Mouse (Mus musculus): ENCODE measurements at regions not wholly inside any gene's neighbourhood (a gene's known extent, or its start where the extent isn't known, plus 50 kb on each side); places are given as distances from the start of the nearest gene placed in this dataset.
A peak's percentile ranks its signal among the peaks of the same experiment; 100 is the strongest.

DNA sequence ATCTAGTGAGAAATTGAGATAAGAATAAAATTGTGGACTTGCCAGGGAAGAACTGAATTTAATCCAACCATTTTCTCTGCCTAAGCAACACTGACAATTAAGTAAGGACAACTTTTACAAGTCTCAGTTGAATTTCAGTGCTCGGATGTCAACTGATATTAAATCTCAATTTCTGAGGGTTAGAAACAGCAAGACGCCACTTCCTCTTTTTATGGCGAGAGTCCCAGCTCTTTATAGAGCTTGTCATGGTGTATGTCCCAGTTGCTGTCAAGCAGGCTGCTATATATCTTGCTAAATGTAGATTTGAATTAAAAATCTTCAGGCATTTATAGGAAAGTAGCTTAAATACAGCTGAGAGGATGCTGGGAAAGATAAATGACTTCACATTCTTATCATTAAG is 697.8 kb upstream of the Got2 start:
- no peak overlapping the region for H3K27ac ChIP-seq
- H3K9me3 ChIP-seq (replicated peaks), result no peaks in the 10 kb centered on the region
- H3K27me3 ChIP-seq, result no peaks in the 10 kb centered on the region
- no peaks in the 10 kb centered on the region for H3K4me1 ChIP-seq
- H3K36me3 ChIP-seq (ENCODE audit: poor library complexity, severe bottlenecking), result no peaks in the 10 kb centered on the region
- H3K4me3 ChIP-seq, result no peak overlapping the region
- ATAC-seq, result no peak
- 86% methylated on average over 3 of the region's 3 CpGs for WGBS
- H3K4me2 ChIP-seq, result no peak overlapping the region
- H3K9ac ChIP-seq, result no peak overlapping the region

DNA sequence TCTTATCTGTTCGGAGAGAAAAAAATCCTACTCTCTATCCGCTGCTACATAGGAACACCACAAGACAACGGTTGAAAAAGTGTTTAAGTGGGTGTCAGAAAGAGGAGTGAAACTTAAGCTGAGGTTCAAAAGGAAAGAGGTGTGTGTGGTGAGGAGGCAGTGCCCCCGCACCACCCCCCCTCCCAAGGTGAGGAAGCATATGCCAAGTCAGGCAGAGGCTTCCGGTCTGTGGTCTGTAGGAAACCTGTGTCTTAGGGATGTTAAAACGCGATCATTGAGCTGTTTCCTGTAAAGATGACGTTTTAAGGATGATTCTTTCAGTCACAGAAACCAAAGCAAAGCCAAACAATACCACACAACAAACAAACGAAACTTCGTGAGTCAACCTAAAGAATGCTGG is 664.2 kb upstream of the Got2 start:
- H3K27ac ChIP-seq, result no peak overlapping the region
- H3K4me3 ChIP-seq, result no peak overlapping the region
- H3K36me3 ChIP-seq (ENCODE audit: poor library complexity, severe bottlenecking), result no peaks in the 10 kb centered on the region
- 88% methylated on average over 10 of the region's 10 CpGs for WGBS
- H3K4me2 ChIP-seq, result no peak overlapping the region
- H3K9ac ChIP-seq, result no peak overlapping the region
- no peak for ATAC-seq
- H3K27me3 ChIP-seq, result no peaks in the 10 kb centered on the region
- no peaks in the 10 kb centered on the region for H3K9me3 ChIP-seq (replicated peaks)
- H3K4me1 ChIP-seq, result no peaks in the 10 kb centered on the region

DNA sequence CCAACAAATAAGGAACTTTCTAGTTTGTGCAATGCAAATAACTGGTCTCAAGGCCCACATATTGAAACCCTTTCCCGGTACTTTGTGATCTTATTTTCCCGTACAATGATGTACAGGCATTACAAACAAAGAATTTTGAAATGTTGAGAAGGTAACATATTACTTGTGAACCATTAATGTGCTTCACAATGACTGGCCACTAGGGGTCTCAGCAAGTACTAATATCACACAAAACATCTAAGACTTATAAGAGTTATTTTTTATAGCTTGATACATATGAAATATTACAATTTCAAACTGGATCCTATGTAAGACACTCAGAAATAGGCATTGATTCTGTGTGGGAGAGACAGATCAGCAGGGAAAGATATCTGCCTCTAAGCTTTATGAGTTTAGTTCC is 662.1 kb upstream of the Got2 start:
- no peak overlapping the region for H3K4me2 ChIP-seq
- WGBS, result 87% methylated on average over 2 of the region's 2 CpGs
- H3K36me3 ChIP-seq (ENCODE audit: poor library complexity, severe bottlenecking), result no peaks in the 10 kb centered on the region
- no peaks in the 10 kb centered on the region for H3K27me3 ChIP-seq
- no peak overlapping the region for H3K9ac ChIP-seq
- no peak for ATAC-seq
- no peaks in the 10 kb centered on the region for H3K4me1 ChIP-seq
- no peak overlapping the region for H3K4me3 ChIP-seq
- H3K9me3 ChIP-seq (replicated peaks), result no peaks in the 10 kb centered on the region
- no peak overlapping the region for H3K27ac ChIP-seq

DNA sequence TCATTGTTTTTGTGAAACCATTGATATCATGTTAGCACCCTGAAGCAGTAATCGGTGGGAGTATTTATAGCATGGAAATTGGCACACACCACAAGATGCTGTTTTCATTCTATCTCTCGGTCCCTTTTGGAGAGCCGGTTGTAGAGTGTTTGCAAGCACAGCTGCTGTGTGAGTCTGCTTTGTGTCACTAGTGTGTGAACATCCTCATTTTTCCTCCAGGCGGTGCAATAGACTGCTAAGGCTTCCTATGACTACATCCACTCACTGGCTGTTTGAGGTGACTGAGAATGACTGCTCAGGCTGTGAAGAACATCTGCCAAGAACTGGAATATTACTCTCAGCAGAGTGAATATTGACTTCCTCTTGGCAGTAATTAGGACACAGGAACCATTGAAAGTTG is 660.3 kb upstream of the Got2 start:
- Histone ChIP-seq H3K36me3 (ENCODE audit: poor library complexity, severe bottlenecking) (no peaks in the 10 kb centered on the region), H3K9me3 (replicated peaks) (no peaks in the 10 kb centered on the region), H3K4me3 (no peak overlapping the region), H3K27ac (no peak overlapping the region), H3K4me2 (no peak overlapping the region), H3K27me3 (no peaks in the 10 kb centered on the region), H3K9ac (no peak overlapping the region), H3K4me1 (no peaks in the 10 kb centered on the region)
- no peak for ATAC-seq
- 79% methylated on average over 4 of the region's 4 CpGs for WGBS

DNA sequence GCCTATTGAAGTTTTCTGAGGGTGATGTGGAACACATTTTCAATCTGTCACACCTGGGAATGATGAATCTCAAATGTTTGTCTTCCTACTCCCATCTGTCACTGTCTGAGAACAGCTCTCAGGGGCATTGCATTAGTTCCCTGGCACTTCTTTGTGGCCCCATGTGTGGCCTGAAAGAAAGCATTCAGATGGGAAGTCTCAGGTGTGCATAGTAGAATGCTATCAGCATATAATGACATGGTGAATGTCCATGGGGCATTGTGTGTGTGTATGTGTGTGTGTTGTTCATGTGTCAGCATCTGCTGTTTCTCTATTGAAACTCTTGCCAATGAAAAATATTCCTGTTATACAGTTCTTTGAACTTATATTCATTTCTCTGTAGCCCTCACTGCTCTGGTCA is 659.8 kb upstream of the Got2 start:
- Histone ChIP-seq H3K4me3 (no peak overlapping the region), H3K4me2 (no peak overlapping the region), H3K36me3 (ENCODE audit: poor library complexity, severe bottlenecking) (no peaks in the 10 kb centered on the region), H3K9ac (no peak overlapping the region), H3K4me1 (no peaks in the 10 kb centered on the region), H3K27me3 (no peaks in the 10 kb centered on the region), H3K9me3 (replicated peaks) (no peaks in the 10 kb centered on the region), H3K27ac (no peak overlapping the region)
- no peak for ATAC-seq

DNA sequence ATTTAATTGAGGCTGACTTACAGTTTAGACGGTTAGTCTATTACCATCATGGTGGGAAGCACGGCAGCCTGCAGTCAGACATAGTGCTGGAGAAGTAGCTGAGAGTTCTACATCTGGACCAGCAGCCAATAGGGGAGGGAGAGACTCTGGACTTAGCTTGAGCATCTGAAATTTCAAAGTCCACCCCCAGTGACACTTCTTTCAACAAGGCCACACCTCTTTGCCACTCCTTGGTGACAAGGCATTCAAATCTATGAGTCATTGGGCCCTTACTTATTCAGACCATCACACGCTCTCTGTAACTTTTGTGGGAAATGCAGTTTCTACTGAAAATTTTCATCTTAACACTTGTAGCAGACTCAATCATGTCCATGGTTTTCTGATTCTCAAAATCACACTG is 653.9 kb upstream of the Got2 start:
- WGBS, result 94% methylated on average over 3 of the region's 3 CpGs
- Histone ChIP-seq H3K36me3 (ENCODE audit: poor library complexity, severe bottlenecking) (no peaks in the 10 kb centered on the region), H3K4me1 (no peaks in the 10 kb centered on the region), H3K9me3 (replicated peaks) (no peaks in the 10 kb centered on the region), H3K27ac (no peak overlapping the region), H3K27me3 (no peaks in the 10 kb centered on the region), H3K9ac (no peak overlapping the region), H3K4me3 (no peak overlapping the region), H3K4me2 (no peak overlapping the region)
- no peak for ATAC-seq

DNA sequence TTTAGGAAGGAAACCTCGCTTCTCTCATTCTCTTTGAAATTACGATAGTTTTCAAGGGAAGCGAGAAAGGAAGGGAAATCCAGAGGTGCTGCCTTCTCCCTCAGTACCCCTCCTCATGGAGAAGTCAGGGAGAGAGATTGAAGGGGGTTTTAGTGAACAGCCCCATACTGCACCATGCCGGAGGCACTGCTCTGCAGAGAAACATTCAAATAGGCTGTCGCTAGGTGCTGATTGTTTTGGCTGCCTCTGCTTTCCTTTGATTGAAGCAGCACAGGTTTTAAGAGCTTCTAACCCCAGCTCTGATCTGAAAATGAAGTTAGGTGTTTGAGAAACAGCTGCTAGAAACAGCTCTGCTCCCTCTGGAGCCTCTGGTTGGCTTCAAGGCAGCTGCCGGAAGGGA is 610.5 kb upstream of the Got2 start:
- Histone ChIP-seq H3K27ac (no peak overlapping the region), H3K36me3 (ENCODE audit: poor library complexity, severe bottlenecking) (no peaks in the 10 kb centered on the region), H3K4me1 (no peaks in the 10 kb centered on the region), H3K27me3 (no peaks in the 10 kb centered on the region), H3K9ac (no peak overlapping the region), H3K4me2 (no peak overlapping the region), H3K4me3 (no peak overlapping the region), H3K9me3 (replicated peaks) (no peaks in the 10 kb centered on the region)
- ATAC-seq, result no peak
- 68% methylated on average over 6 of the region's 6 CpGs for WGBS

DNA sequence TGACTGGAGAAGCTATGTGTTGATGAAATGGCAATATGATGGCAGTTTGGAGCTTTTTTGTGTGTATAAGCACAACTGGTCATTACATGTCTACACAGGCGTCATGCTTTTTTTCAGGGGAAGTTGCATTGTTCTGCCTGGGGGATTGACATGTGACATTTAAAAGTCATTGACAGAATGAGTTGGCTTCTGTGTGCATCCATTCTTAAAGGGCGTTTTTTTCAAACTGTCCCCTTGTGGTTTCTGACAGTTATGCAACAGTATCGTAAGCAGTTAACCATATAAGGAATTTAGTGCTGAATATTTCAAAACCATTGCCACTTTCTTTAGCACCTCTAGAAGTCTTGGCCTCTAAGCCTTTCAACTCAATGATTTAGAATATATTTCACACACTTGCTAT is 607.1 kb upstream of the Got2 start:
- H3K9ac ChIP-seq, result no peak overlapping the region
- ATAC-seq, result no peak
- no peaks in the 10 kb centered on the region for H3K4me1 ChIP-seq
- no peaks in the 10 kb centered on the region for H3K27me3 ChIP-seq
- H3K36me3 ChIP-seq (ENCODE audit: poor library complexity, severe bottlenecking), result no peaks in the 10 kb centered on the region
- no peak overlapping the region for H3K27ac ChIP-seq
- H3K4me3 ChIP-seq, result no peak overlapping the region
- H3K4me2 ChIP-seq, result no peak overlapping the region
- H3K9me3 ChIP-seq (replicated peaks), result no peaks in the 10 kb centered on the region
- WGBS, result 90% methylated on average over 3 of the region's 3 CpGs

DNA sequence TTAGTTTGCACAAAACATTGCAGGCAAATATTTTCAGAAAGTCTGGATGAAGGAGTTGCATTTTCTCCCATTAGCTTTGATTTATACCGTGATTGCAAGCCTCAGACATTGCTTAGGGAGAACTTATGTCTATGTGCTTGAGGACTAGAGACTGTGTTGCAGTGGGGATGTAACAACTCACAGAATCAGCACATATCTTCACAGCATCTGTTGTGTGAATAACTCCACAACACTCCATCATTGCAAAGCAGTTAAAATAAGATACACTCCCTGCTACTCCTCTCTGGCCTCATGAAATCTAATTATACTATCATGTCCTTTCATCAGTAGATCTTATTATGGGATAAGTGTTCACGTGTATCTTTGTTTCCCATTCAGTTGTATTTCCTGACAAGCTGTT is 601.5 kb upstream of the Got2 start:
- H3K36me3 ChIP-seq (ENCODE audit: poor library complexity, severe bottlenecking), result no peaks in the 10 kb centered on the region
- no peak overlapping the region for H3K4me2 ChIP-seq
- 48% methylated on average over 2 of the region's 2 CpGs for WGBS
- H3K27me3 ChIP-seq, result no peaks in the 10 kb centered on the region
- no peak overlapping the region for H3K27ac ChIP-seq
- H3K4me1 ChIP-seq, result peaks cover 9% of the 10 kb centered on the region
- H3K9me3 ChIP-seq (replicated peaks), result no peaks in the 10 kb centered on the region
- no peak overlapping the region for H3K9ac ChIP-seq
- no peak for ATAC-seq
- H3K4me3 ChIP-seq, result no peak overlapping the region

DNA sequence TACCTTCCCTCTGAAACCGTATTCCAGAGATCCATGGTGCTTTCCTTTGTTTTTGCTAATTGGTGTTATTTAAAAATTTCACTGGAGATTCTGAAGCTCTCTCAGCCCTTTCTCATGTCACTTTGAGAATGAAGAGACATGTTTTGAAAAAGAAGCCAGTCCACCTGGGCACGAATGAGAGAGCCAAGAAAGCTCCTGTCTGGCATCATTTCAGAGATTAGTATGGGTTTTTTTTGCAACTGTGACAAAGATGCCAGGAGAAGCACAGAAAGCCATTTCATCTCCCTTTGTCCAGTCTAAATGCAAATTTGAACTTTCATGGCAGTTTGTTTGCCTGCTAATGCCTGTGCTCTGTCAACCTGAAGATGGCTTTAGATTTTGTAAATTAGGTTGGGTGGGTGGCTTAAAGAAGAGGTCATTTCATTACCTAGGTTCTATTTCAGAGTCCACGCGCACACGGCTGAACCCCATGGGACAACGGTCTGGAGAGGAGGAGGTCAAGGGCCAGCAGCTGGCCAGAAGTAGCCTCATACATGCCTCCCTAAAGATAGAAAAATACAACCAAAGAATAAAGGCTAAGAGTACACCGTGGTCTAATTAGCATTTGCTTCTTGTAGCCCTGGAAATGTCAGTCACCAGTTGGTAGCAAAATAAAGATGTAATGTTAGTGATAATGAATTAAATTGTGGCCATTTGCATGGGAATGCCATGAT is 600.5 kb upstream of the Got2 start:
- no peak overlapping the region for H3K9ac ChIP-seq
- no peaks in the 10 kb centered on the region for H3K9me3 ChIP-seq (replicated peaks)
- no peak overlapping the region for H3K27ac ChIP-seq
- WGBS, result 30% methylated on average over 7 of the region's 7 CpGs
- no peaks in the 10 kb centered on the region for H3K27me3 ChIP-seq
- H3K4me1 ChIP-seq, result peaks cover 9% of the 10 kb centered on the region
- no peak overlapping the region for H3K4me2 ChIP-seq
- H3K36me3 ChIP-seq (ENCODE audit: poor library complexity, severe bottlenecking), result no peaks in the 10 kb centered on the region
- no peak for ATAC-seq
- H3K4me3 ChIP-seq, result no peak overlapping the region

DNA sequence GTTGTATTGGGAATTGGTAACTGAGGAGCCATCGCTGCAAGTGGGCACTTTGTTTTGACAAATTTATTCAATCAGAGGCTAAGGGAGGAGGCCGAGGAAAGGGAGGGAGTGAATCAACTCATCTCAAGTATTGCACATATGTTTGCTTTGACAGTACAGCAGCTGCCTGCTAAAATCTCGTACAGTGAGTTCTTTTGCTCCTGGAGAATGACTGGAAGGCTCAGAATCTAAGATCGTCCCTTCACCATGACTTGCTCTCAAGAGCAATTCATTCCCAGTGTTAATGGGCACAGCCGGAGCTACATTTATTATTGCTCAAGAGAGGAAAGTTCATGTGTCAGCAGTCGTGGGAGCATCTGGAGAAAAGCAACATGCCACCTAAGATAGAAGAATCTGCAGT is 567.6 kb upstream of the Got2 start:
- 6% methylated on average over 6 of the region's 6 CpGs for WGBS
- ATAC-seq, result peak; percentile 76
- Histone ChIP-seq H3K27me3 (no peaks in the 10 kb centered on the region), H3K4me1 (peaks cover 20% of the 10 kb centered on the region), H3K9me3 (replicated peaks) (no peaks in the 10 kb centered on the region), H3K9ac (no peak overlapping the region), H3K27ac (peak overlapping the region; percentile 33), H3K4me3 (peak overlapping the region; percentile 29), H3K4me2 (peak overlapping the region; percentile 58), H3K36me3 (ENCODE audit: poor library complexity, severe bottlenecking) (no peaks in the 10 kb centered on the region)

DNA sequence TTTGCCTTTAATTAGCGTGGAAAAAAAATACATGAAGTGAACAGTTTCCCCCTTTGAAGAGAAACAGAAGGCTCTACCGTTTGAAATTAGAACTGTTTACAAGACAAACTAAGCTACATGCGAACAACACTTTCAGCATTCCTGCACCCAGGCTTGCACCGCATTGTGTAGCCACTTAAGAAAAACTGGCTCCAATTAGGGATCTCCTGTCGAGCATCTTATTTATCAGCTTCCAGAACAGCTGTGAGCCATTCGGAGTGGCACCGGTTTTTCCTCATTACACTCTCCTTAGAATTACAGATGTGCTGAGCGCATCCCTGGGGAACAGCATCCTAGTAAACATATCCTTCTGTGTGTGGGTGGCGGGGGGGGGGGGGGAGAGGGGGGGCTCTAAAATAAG is 567.0 kb upstream of the Got2 start:
- H3K27me3 ChIP-seq, result no peaks in the 10 kb centered on the region
- no peak overlapping the region; the same call in 1 of the 2 replicates for H3K9ac ChIP-seq
- under 1% methylated on average over 9 of the region's 9 CpGs for WGBS
- H3K36me3 ChIP-seq (ENCODE audit: poor library complexity, severe bottlenecking), result no peaks in the 10 kb centered on the region
- H3K4me2 ChIP-seq, result peak overlapping the region; percentile 58
- H3K4me3 ChIP-seq, result peak overlapping the region; percentile 29
- H3K9me3 ChIP-seq (replicated peaks), result no peaks in the 10 kb centered on the region
- no peak overlapping the region for H3K27ac ChIP-seq
- ATAC-seq, result peak; percentile 77
- peaks cover 20% of the 10 kb centered on the region for H3K4me1 ChIP-seq

DNA sequence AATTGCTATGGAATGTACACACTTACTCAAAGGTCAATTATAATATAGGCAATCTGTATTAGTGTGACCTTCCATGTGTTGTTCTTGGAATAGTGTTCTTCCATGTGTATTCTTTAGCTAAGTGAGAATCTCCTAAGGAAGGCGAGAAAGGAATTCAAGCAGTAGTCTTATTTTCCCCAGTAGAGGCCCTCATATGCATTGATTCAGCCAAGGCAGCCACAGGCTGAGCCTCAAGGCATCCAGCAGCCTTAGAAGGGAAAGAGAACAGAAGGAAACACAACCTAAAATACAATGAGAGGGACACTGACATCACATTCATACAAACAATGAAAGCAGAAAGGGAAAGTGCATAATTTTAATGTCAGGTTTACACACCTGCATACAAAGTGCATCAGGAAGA is 541.4 kb upstream of the Got2 start:
- WGBS, result 41% methylated on average over 1 of the region's 1 CpGs
- no peak for ATAC-seq
- no peaks in the 10 kb centered on the region for H3K9me3 ChIP-seq (replicated peaks)
- H3K4me2 ChIP-seq, result no peak overlapping the region
- no peak overlapping the region for H3K4me3 ChIP-seq
- H3K4me1 ChIP-seq, result no peaks in the 10 kb centered on the region
- H3K27ac ChIP-seq, result no peak overlapping the region
- no peaks in the 10 kb centered on the region for H3K36me3 ChIP-seq (ENCODE audit: poor library complexity, severe bottlenecking)
- H3K9ac ChIP-seq, result no peak overlapping the region
- no peaks in the 10 kb centered on the region for H3K27me3 ChIP-seq
